Mouse (Mus musculus): Measurements from ENCODE around the gene Pla2g16. TPM values are rescaled to one million over a fixed set of nuclear protein-coding genes. Genes with fewer than 3 reads are reported as not detected.

Pla2g16 gene
- polyA plus RNA-seq, 1 experiment from 2014 or later = 14.8 TPM

DNA sequence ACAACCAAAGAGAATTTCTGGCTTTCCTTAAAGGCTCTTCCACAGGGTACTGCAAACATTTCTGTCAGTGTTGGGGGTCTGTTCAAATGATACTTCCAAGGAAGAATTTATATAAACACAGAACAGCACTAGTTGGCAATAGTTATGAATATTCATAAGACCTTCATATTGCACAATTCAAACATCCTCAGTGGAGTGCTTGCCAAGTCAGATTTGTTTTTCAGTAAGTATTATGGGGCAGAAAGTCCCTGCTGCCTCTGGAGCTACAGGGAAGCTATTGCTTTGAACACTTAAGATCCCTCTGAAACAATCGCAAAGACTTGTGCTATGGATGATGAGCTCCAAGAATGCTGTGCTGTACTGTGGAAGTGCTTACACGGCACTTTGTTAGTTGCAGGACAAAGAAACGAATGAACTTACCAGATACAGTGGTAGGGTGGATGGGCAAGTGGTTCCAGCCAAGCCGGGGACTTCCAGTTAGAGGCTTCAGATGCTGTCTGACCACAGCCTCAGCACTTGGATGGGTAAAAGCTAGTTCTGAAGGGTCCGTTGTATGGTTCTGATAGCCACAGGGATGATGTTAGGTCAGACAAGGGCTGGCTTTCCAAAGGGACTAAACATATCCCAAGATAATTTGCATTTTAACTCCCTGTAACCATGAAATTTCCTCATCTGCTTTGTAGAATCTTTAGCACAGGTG, 59.1 kb downstream of the Pla2g16 start:
- no peaks in the 10 kb centered on the region for H3K36me3 ChIP-seq
- WGBS = 66% methylated on average over 5 of the region's 5 CpGs
- H3K4me3 ChIP-seq (replicated peaks) = no peak overlapping the region
- no peak overlapping the region for H3K4me2 ChIP-seq (replicated peaks)
- H3K27me3 ChIP-seq = no peaks in the 10 kb centered on the region
- no peak overlapping the region for H3K9ac ChIP-seq
- no peak overlapping the region; the same call in 1 of the 2 replicates for H3K27ac ChIP-seq (replicated peaks)
- H3K4me1 ChIP-seq = peaks cover 19% of the 10 kb centered on the region
- no peak for ATAC-seq (ENCODE audit: insufficient number of reproducible peaks, low FRiP score, low TSS enrichment, low read depth)
- no peaks in the 10 kb centered on the region for H3K9me3 ChIP-seq (replicated peaks)

DNA sequence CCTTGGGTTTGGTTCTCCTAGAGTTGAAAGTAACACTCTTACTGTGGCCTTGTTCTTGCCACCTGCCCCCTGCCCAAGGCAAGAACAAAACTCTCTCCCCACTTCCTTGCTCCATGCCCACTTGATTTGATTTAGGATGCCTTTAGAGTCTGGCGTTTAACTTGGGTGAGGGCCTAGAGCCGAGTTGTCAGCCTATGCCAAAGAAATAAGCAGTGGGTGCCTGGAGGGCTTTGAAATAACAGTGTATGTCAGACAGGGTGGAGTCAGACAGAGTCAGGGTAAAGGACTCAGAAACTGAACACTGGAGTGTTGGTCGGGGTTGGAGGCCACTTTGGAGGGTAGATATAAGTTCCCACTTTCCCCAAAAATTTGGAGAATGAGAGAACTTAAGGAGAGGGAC, 59.8 kb downstream of the Pla2g16 start:
- H3K4me2 ChIP-seq (replicated peaks) = no peak overlapping the region
- no peaks in the 10 kb centered on the region for H3K9me3 ChIP-seq (replicated peaks)
- 27% methylated on average over 3 of the region's 3 CpGs for WGBS
- no peaks in the 10 kb centered on the region for H3K27me3 ChIP-seq
- H3K4me3 ChIP-seq (replicated peaks) = no peak overlapping the region
- H3K9ac ChIP-seq = no peak overlapping the region
- no peaks in the 10 kb centered on the region for H3K36me3 ChIP-seq
- peaks cover 15% of the 10 kb centered on the region for H3K4me1 ChIP-seq
- no peak overlapping the region for H3K27ac ChIP-seq (replicated peaks)
- no peak for ATAC-seq (ENCODE audit: insufficient number of reproducible peaks, low FRiP score, low TSS enrichment, low read depth)

DNA sequence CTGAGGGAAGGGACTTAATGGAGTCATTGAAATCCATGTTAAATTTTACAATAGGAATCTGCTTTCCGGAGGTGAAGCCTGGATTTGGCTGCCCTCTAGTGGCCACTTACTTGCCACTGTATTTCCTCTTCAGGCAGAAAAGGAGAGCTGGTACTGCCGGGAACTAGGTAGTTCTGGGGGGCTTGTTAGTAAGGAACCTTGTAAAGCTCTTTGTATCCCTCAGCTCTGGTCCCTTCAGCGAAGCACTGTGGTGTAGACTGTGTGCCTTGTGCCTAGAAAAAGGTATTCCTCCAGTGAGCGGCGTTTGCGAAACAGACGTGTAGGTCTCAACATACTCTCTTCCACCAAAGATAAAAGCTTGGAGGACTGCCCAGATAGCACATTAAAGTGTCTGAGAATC, 60.4 kb downstream of the Pla2g16 start:
- ATAC-seq (ENCODE audit: insufficient number of reproducible peaks, low FRiP score, low TSS enrichment, low read depth) = no peak
- no peak overlapping the region for H3K4me2 ChIP-seq (replicated peaks)

DNA sequence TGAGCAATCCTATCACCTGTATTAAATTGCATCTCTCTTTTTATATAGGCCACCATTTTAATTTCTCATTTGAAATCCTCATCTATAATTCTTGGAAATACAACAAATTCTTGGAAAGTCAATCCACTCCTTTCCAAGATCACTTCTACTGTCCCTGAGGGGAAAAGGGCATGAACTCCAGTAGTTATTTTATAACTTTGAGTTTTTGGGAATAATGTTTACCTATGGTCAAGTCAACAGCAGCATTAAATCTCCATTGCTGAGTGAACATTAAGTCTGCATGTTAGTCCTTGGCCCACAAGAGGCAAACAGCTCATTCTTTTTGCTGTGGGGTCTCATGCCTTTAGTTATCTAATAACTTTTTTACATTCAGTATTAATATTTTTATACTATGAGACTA, 75.8 kb downstream of the Pla2g16 start:
- H3K9ac ChIP-seq = no peak overlapping the region
- H3K4me1 ChIP-seq = no peaks in the 10 kb centered on the region
- no peak for ATAC-seq (ENCODE audit: insufficient number of reproducible peaks, low FRiP score, low TSS enrichment, low read depth)
- H3K4me2 ChIP-seq (replicated peaks) = no peak overlapping the region
- no peaks in the 10 kb centered on the region for H3K27me3 ChIP-seq
- H3K27ac ChIP-seq (replicated peaks) = no peak overlapping the region
- no peak overlapping the region for H3K4me3 ChIP-seq (replicated peaks)
- H3K36me3 ChIP-seq = no peaks in the 10 kb centered on the region
- no peaks in the 10 kb centered on the region for H3K9me3 ChIP-seq (replicated peaks)

More for the DNA sequence above, 60.4 kb downstream of the Pla2g16 start:
- H3K27ac ChIP-seq (replicated peaks) = no peak overlapping the region
- H3K9me3 ChIP-seq (replicated peaks) = no peaks in the 10 kb centered on the region
- 39% methylated on average over 7 of the region's 7 CpGs for WGBS
- H3K9ac ChIP-seq = no peak overlapping the region
- H3K27me3 ChIP-seq = no peaks in the 10 kb centered on the region
- no peak overlapping the region for H3K4me3 ChIP-seq (replicated peaks)
- H3K36me3 ChIP-seq = no peaks in the 10 kb centered on the region
- peaks cover 9% of the 10 kb centered on the region for H3K4me1 ChIP-seq

DNA sequence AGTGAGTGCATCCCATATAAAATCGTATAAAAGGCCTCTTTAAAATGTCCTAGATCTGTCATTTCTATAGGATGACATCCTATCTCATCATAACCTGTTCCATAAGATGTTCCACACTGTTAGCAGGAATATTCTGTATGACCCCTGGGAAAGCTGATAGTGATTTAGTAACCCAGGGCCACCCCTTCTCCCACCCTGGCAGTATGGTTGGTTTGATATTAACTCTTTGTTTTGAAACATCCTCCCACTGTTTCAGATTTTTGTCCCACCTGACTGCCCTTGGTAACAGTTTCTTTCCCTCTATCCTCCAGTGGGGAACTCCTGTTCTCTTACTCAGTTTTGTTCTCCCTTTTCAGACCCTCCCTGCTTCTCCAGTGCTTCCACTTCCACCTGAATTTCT, 76.5 kb downstream of the Pla2g16 start:
- 69% methylated on average over 1 of the region's 1 CpGs for WGBS
- no peaks in the 10 kb centered on the region for H3K36me3 ChIP-seq
- H3K4me1 ChIP-seq = no peaks in the 10 kb centered on the region
- ATAC-seq (ENCODE audit: insufficient number of reproducible peaks, low FRiP score, low TSS enrichment, low read depth) = no peak
- no peaks in the 10 kb centered on the region for H3K27me3 ChIP-seq
- no peak overlapping the region for H3K27ac ChIP-seq (replicated peaks)
- no peak overlapping the region for H3K4me3 ChIP-seq (replicated peaks)
- no peaks in the 10 kb centered on the region for H3K9me3 ChIP-seq (replicated peaks)
- no peak overlapping the region for H3K9ac ChIP-seq
- H3K4me2 ChIP-seq (replicated peaks) = no peak overlapping the region

Other genes starting within 250 kb of the Pla2g16 start
- 54.9 and 60.2 TPM in 2 replicates for gene Mark2, start 215.6 kb upstream of the Pla2g16 start, polyA plus RNA-seq (2015; fragmentation: Nextera tagmentation; extraction: Ambion mirVana)
- gene Spindoc, start 174.5 kb upstream of the Pla2g16 start, polyA plus RNA-seq (2015; fragmentation: Nextera tagmentation; extraction: Ambion mirVana) = 30.1 and 36.2 TPM in 2 replicates
- 8.3 and 9.5 TPM in 2 replicates for gene 2700081O15Rik, start 139.8 kb upstream of the Pla2g16 start, polyA plus RNA-seq (2015; fragmentation: Nextera tagmentation; extraction: Ambion mirVana)
- 138 and 139 TPM in 2 replicates for gene Rtn3, start 74.2 kb upstream of the Pla2g16 start, polyA plus RNA-seq (2015; fragmentation: Nextera tagmentation; extraction: Ambion mirVana)
- gene Atl3, start 63.4 kb upstream of the Pla2g16 start, polyA plus RNA-seq (2015; fragmentation: Nextera tagmentation; extraction: Ambion mirVana) = 12.7 and 13.2 TPM in 2 replicates
- gene Lgals12, start 49.7 kb downstream of the Pla2g16 start, polyA plus RNA-seq (2015; fragmentation: Nextera tagmentation; extraction: Ambion mirVana) = 1.4 and 2.3 TPM in 2 replicates
- 0.21 and 0.38 TPM in 2 replicates for gene Hrasls5, start 55.1 kb downstream of the Pla2g16 start, polyA plus RNA-seq (2015; fragmentation: Nextera tagmentation; extraction: Ambion mirVana)
- not detected in 2 replicates for gene Slc22a19, start 153.9 kb downstream of the Pla2g16 start, polyA plus RNA-seq (2015; fragmentation: Nextera tagmentation; extraction: Ambion mirVana)
- gene Slc22a26, start 245.2 kb downstream of the Pla2g16 start, polyA plus RNA-seq (2015; fragmentation: Nextera tagmentation; extraction: Ambion mirVana) = not detected in 2 replicates